Comparison of ENCODE assay signal across 8 mouse cellular contexts in the genomic region with DNA sequence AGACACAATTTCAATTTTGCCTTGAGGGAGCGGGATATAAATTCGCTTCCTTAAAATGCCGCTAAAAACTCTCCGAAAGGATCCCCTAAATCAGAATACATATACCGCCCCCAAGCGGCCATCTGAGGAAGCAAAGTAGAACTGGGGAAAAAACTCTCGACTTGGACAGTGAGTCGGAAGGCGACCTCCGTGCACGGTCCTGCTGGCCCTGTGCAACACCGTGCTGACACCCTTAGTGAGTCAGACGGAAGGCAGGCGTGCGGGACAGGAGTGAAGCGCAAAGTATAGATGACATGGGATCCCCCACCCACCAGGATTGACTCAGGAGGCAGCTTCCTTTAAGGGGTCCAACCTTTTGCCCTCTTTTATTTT. TPM values are rescaled to one million over a fixed set of nuclear protein-coding genes. Genes with fewer than 3 reads are reported as not detected.
DNase-seq lines count a peak whose midpoint lies in the region; ATAC-seq and TF ChIP-seq lines count a peak whose summit lies in the region.

No protein-coding gene starts in this region.

- no peaks in the 10 kb centered on the region for H3K36me3 ChIP-seq in forebrain, embryonic 14.5 days (ENCODE audit: control insufficient read depth, insufficient read depth, low read length)
- no peaks in the 10 kb centered on the region for H3K36me3 ChIP-seq in neural tube, embryonic 14.5 days (ENCODE audit: control insufficient read depth, insufficient read depth, low read length)
- no peaks in the 10 kb centered on the region for H3K36me3 ChIP-seq in testis, adult 2 months (ENCODE audit: control insufficient read depth, insufficient read depth, low read length)

- H3K4me1 ChIP-seq in forebrain, embryonic 14.5 days (ENCODE audit: control insufficient read depth, insufficient read depth, low read length): peaks cover 8% of the 10 kb centered on the region
- 0 out of 2 replicates have a peak, but pooled peaks cover 10% of the 10 kb centered on the region for H3K4me1 ChIP-seq in neural tube, embryonic 14.5 days (ENCODE audit: control insufficient read depth, insufficient read depth, low read length)
- peaks cover 10% of the 10 kb centered on the region for H3K4me1 ChIP-seq in testis, adult 2 months (ENCODE audit: control insufficient read depth, insufficient read depth, low read length)

- peaks cover 5% of the 10 kb centered on the region; the same call in 1 of the 2 replicates for H3K27me3 ChIP-seq in forebrain, embryonic 14.5 days (replicated peaks; ENCODE audit: control insufficient read depth, insufficient read depth, low read length)
- H3K27me3 ChIP-seq in neural tube, embryonic 14.5 days (ENCODE audit: control insufficient read depth, insufficient read depth, low read length): no peaks in the 10 kb centered on the region
- no peaks in the 10 kb centered on the region for H3K27me3 ChIP-seq in testis, adult 2 months (ENCODE audit: control insufficient read depth, insufficient read depth, low read length)

- H3K4me2 ChIP-seq in forebrain, embryonic 14.5 days (ENCODE audit: low read length): peak overlapping the region; percentile 90
- H3K4me2 ChIP-seq in neural tube, embryonic 14.5 days (ENCODE audit: low read depth, low read length): peak overlapping the region; percentile 71

- H3K9me3 ChIP-seq in forebrain, embryonic 14.5 days (replicated peaks; ENCODE audit: control insufficient read depth, low read length): no peaks in the 10 kb centered on the region
- H3K9me3 ChIP-seq in neural tube, embryonic 14.5 days (ENCODE audit: control insufficient read depth, low read length): no peaks in the 10 kb centered on the region

- ATAC-seq in forebrain, embryonic 14.5 days: peak; percentile 76
- ATAC-seq in neural tube, embryonic 14.5 days (ENCODE audit: low read depth): peak; percentile 80

- peak; percentile 60 for DNase-seq in CD4-positive helper T cell, adult 2 months (ENCODE audit: low read depth, low spot score)
- peak; percentile 44 for DNase-seq in cerebellum, adult 11 months
- DNase-seq in forebrain, embryonic 14.5 days (ENCODE audit: low spot score): peak; percentile 93
- DNase-seq in heart, postnatal 14 days: peak; percentile 89 to 90
- peak; percentile 61 to 89 for DNase-seq in layer of hippocampus, adult 18-20 months (ENCODE audit: low spot score in 2 of 2)
- DNase-seq in lung, adult 18-20 months: peak; percentile 87 to 88

- H3K4me3 ChIP-seq in forebrain, embryonic 14.5 days (ENCODE audit: low read depth, low read length): peak overlapping the region; percentile 49
- peak overlapping the region; percentile 37 for H3K4me3 ChIP-seq in neural tube, embryonic 14.5 days (ENCODE audit: low read depth, low read length)
- H3K4me3 ChIP-seq in testis, adult 2 months (ENCODE audit: control insufficient read depth, low read depth, low read length): peak overlapping the region; percentile 73

- no peak overlapping the region for H3K27ac ChIP-seq in forebrain, embryonic 14.5 days (ENCODE audit: low read depth, low read length)
- no peak overlapping the region for H3K27ac ChIP-seq in neural tube, embryonic 14.5 days (ENCODE audit: low read depth, low read length)
- H3K27ac ChIP-seq in testis, adult 2 months (ENCODE audit: control insufficient read depth, insufficient read depth, low read depth, low read length): peak overlapping the region; percentile 68; the same call in 1 of the 2 replicates

- peak overlapping the region; percentile 65 for H3K9ac ChIP-seq in forebrain, embryonic 14.5 days (ENCODE audit: low read length)
- H3K9ac ChIP-seq in neural tube, embryonic 14.5 days (replicated peaks; ENCODE audit: low read depth, low read length): peak overlapping the region; percentile 32; the same call in 1 of the 2 replicates

- peak; percentile 39; the same call in 1 of the 2 replicates for TF ChIP-seq CTCF in testis, adult 2 months (IDR thresholded peaks at IDR 0.05; ENCODE audit: control insufficient read depth, insufficient read depth, insufficient replicate concordance, low read depth, low read length)

- no peak for TF ChIP-seq POLR2A in testis, adult 2 months (IDR thresholded peaks at IDR 0.05; ENCODE audit: control insufficient read depth, low read depth, low read length)

- intact Hi-C loops in heart, postnatal 14 days (cut with DNase I): loop anchor here (2.0 to 5.0 kb wide), 4 partner anchors 74 to 570 kb away; no protein-coding TSS in a partner anchor

- WGBS in forebrain, embryonic 14.5 days: 0% methylated on average over 16 of the region's 16 CpGs
- WGBS in neural tube, embryonic 14.5 days: under 1% methylated on average over 16 of the region's 16 CpGs

RNA-seq across cellular contexts. Expression of a gene that starts 0.6 kb away (rescaled TPM):
- polyA plus RNA-seq in forebrain, embryonic 14.5 days (2014; fragmentation: Nextera tagmentation; extraction: Ambion mirVana): 5.8 and 8.3 TPM in 2 replicates
- total RNA-seq in heart, postnatal 14 days (2021): 10 to 100 TPM; 20.3 to 24.0 TPM
- 1 to 10 TPM; 1.7 to 2.0 TPM for total RNA-seq in layer of hippocampus, adult 18-20 months (2021)
- 4.5 and 4.9 TPM in 2 replicates for polyA plus RNA-seq in neural tube, embryonic 14.5 days (2014; fragmentation: Nextera tagmentation; extraction: Ambion mirVana)
- polyA plus RNA-seq in testis, adult 2 months (2012; rRNA removed): 1.00 and 1.1 TPM in 2 replicates
